Mouse (Mus musculus): Measurements from ENCODE around the gene Ppp1r9a.

The Ppp1r9a gene

DNA sequence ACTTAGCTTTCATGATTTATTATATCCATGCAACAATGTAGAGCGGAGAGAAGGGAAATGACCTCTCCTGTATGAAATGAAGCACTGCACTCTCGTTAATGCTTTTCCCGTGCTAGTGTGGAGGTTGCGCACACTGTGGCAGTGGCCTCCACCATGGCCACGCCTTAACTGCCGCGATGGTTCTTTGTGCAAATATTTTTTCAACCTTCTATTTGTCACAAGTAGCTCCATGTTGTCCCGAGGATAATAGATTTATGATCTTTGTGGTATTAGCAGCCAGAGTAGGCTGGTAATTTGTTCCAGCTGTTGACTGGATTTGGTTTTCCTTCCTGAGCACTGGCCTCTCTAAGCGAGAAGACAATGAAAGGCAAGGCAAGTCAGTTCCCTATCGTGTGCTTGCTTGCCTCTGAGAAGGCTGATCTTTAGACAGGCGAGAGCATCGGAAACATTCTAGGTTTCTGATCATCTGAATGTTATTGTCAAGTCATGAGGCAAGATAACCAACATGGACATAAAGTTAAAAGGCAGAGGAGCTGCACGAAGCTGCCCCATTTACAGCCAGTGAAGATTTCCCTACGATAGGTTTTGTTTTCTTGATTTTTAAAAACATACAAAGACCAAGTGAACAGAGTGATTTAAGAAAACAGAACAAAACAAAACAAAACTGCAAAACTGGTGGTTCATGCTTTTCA is 50.5 kb downstream of the Ppp1r9a start:
- in situ Hi-C loops (cut with MboI; ENCODE audit: low sequenced_read_pairs): no loop called here

DNA sequence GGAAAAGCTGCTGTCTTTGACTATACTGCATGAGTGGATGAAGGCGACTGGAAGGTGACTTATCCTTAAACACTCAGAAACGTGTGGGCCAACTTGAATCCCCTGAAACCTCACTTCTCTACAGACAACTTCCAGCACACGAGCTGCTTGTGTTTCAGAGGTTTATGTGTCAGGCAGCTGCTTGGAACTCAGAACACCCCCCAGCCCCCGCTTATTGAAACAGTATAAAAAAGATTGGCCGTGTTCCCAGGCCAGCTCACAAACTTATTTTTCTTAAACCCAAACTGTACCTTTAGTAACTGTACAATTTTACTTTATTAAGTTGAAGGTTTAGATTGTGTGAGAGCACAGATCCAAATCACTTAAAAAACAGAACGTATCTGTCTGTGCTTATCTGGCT is 53.9 kb downstream of the Ppp1r9a start:
- in situ Hi-C loops (cut with MboI; ENCODE audit: low sequenced_read_pairs): no loop called here

DNA sequence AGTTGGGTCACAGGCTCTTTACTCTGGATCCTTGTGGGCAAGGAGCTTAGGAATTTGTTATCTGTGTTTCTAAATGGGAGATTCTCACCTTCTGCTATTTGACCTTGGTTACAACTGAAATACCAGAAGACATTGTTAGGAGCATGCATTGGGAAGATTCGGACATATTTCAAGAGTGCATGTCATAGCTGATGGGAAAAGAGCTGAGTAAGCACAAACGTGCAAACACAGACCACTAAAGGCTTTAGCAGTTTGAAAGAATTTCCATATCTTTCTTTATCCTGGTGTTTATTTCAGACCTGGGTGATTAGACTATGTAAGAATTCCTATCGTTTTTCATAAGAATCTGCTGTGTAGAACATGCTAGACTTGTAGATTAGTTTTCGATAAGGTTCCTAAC is 59.5 kb downstream of the Ppp1r9a start:
- in situ Hi-C loops (cut with MboI; ENCODE audit: low sequenced_read_pairs): no loop called here

GRCm38 (mm10) chr6:4963049-4963448 is 60.3 kb downstream of the Ppp1r9a start:
- in situ Hi-C loops (cut with MboI; ENCODE audit: low sequenced_read_pairs): no loop called here

GRCm38 (mm10) chr6:4967236-4967635 is 64.5 kb downstream of the Ppp1r9a start:
- in situ Hi-C loops (cut with MboI; ENCODE audit: low sequenced_read_pairs): no loop called here

DNA sequence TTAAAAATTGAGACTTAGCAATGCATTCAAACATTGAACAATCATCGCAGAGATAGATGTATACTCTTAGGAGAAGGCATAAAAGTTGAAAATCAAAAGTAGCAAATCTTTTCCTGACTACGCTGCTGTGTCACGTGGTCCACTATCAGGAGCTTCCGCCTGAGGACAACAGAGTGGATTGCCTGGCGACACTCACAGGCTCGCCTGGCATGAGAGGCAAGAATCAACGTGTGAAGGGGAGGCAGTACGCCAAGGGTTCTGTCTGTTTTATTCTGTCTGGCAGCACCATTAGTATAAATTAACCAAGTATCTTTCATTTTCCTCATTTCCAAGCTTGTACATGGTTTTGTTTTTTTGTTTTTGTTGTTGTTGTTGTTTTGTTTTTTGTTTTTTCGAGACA is 68.5 kb downstream of the Ppp1r9a start:
- in situ Hi-C loops (cut with MboI; ENCODE audit: low sequenced_read_pairs): no loop called here

GRCm38 (mm10) chr6:4972808-4973207 is 70.1 kb downstream of the Ppp1r9a start:
- in situ Hi-C loops (cut with MboI; ENCODE audit: low sequenced_read_pairs): no loop called here

DNA sequence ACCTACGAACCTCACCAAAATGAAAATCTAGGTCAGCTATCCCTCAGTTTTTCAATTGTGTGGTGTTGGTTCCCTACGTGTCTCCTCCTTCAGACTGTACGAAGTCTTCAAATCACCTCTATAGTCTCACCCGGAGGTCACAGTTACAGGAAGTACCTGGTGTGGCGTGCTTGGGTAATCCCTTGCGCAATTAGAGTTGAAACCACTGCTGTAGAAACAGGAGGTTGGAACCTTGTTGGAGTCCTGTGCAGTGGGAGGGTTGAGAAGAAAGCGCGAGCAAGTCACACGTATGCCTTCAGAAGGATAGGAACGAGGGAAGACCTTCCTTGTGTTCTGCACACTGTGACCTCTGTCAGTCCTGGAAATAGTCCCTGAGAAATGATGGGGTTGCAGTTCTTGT is 70.6 kb downstream of the Ppp1r9a start:
- in situ Hi-C loops (cut with MboI; ENCODE audit: low sequenced_read_pairs): no loop called here

DNA sequence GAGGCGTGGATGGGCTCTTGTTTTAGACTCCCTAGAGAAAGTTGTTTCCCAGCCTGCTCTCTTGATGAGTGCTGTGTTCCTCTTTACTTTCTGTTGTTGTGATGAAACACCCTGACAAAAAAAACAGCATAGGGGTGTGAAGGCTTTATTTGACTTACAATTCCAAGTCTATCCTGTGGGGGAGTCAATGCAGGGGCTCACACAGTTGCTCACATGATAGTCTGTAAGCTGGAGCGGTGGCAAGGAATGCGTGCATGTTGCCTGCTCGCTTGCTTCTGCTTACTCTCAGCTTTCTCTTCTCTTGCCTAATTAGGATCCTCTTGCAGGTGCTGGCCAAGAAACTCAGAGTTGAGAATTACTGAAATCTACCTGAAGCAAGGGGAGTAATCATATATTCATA is 74.8 kb downstream of the Ppp1r9a start:
- in situ Hi-C loops (cut with MboI; ENCODE audit: low sequenced_read_pairs): no loop called here

- in situ Hi-C loops (cut with MboI; ENCODE audit: low sequenced_read_pairs): no loop called here
Observed at GRCm38 (mm10) chr6:4978249-4978648, 75.5 kb downstream of the Ppp1r9a start.

- in situ Hi-C loops (cut with MboI; ENCODE audit: low sequenced_read_pairs): no loop called here
Observed at GRCm38 (mm10) chr6:4978897-4979296, 76.2 kb downstream of the Ppp1r9a start.

GRCm38 (mm10) chr6:4980113-4980512 is 77.4 kb downstream of the Ppp1r9a start:
- in situ Hi-C loops (cut with MboI; ENCODE audit: low sequenced_read_pairs): no loop called here

GRCm38 (mm10) chr6:4982686-4983162 is 80.0 kb downstream of the Ppp1r9a start:
- in situ Hi-C loops (cut with MboI; ENCODE audit: low sequenced_read_pairs): no loop called here

GRCm38 (mm10) chr6:4985668-4986067 is 83.0 kb downstream of the Ppp1r9a start:
- in situ Hi-C loops (cut with MboI; ENCODE audit: low sequenced_read_pairs): no loop called here

- in situ Hi-C loops (cut with MboI; ENCODE audit: low sequenced_read_pairs): no loop called here
Observed at GRCm38 (mm10) chr6:4987084-4987483, 84.4 kb downstream of the Ppp1r9a start.

DNA sequence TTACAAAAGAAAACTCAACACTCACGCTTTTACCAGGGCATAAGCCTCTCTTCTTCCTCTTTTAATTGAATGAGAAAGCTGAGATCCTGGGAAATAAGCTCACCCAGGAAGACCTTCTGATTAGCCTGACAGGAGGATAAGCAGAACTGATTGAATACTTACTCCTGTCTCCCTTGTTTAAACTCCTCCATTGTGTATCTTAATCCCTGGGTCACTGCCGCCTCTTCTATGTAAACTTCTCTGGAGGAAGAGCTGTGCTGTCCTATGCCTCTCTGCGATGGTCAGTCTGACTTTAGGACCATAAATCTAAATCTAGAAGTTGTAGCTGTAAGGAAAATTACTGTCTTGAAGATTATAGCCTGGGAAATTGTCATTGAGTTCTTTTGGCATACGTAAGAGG is 86.0 kb downstream of the Ppp1r9a start:
- in situ Hi-C loops (cut with MboI; ENCODE audit: low sequenced_read_pairs): no loop called here

DNA sequence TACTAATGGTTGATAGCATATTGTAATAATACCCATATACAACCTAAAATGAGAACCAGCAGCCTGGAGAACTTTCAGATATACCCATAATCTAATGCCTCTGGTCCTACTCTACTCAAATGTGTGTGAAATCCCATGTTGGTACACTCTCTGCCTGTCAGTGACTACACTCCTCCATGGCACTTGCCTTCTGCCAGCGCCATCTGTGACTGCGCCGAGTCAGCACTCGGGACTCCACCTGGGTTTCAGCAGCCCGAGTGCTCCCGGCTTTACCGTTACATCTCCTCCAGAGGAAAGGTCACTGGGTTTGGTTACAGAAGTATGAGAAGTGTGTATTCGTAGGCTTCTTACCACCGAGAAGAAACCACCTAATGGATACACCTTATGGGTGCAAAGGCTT is 89.6 kb downstream of the Ppp1r9a start:
- in situ Hi-C loops (cut with MboI; ENCODE audit: low sequenced_read_pairs): no loop called here

- in situ Hi-C loops (cut with MboI; ENCODE audit: low sequenced_read_pairs): no loop called here
Observed at GRCm38 (mm10) chr6:4993600-4994160, 91.0 kb downstream of the Ppp1r9a start.

DNA sequence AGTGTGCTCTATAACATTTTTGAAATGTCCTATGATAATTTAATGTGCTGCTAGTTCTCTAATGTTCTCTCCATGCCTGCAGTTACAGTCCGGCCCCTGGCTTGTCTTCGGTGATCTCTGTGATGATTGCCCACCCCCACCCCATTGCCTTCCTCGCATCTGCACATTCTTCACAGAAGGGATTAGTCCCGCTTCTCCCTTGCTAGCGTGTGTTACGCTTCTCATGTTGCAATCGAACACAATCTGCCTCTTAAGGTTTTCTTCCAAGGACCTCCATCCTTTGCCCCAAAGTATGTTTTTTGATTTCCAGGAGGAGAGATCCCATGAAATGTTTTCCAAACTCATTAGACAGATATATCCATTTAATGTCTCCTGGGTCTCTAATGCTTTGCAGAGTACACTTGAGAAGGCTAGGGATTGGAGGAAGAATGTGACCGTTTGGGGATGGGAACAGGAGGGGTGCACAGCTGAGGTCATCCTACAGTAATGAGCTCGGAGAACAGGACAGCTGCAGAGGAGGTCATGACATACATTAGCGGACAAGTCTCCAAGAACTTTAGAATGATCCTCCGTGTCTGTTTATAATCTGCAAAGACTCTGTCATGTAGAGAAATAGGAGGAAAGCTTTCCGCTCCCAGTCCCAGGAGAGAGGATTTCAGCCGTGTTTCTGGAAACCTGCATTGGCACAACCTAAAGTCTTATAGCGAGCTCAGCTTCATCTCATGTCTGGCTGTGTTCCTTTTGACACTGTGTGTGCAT is 91.6 kb downstream of the Ppp1r9a start:
- in situ Hi-C loops (cut with MboI; ENCODE audit: low sequenced_read_pairs): no loop called here

DNA sequence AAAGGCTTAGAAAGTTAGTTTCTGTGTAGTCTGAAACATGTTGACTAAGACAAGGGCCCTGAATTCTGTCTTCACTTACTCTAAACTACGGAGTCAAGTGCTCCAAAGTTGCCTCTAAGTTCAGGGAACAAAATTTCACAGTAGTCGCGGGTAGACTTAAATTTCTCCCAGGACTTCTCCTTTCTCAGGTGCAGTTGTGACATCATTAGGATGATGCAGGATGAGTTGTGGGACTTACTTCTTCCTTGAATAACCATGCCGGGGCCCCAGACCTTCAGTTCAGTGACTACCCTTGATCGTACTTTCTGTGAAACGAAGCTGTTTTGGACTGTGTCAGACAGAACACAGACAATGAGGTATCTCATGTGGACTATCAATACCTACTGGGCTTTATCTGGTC is 94.9 kb downstream of the Ppp1r9a start:
- in situ Hi-C loops (cut with MboI; ENCODE audit: low sequenced_read_pairs): no loop called here

GRCm38 (mm10) chr6:4998929-4999328 is 96.2 kb downstream of the Ppp1r9a start:
- in situ Hi-C loops (cut with MboI; ENCODE audit: low sequenced_read_pairs): no loop called here

- in situ Hi-C loops (cut with MboI; ENCODE audit: low sequenced_read_pairs): no loop called here
Observed at GRCm38 (mm10) chr6:5000788-5001187, 98.1 kb downstream of the Ppp1r9a start.
